Mouse (Mus musculus): ENCODE measurements at regions not wholly inside any gene's neighbourhood (a gene's known extent, or its start where the extent isn't known, plus 50 kb on each side); places are given as distances from the start of the nearest gene placed in this dataset.
"Not testable (repeated sequence)": the region's sequence is repeated elsewhere in the genome, so short reads cannot be mapped to it uniquely, and the experiment has no call there.

DNA sequence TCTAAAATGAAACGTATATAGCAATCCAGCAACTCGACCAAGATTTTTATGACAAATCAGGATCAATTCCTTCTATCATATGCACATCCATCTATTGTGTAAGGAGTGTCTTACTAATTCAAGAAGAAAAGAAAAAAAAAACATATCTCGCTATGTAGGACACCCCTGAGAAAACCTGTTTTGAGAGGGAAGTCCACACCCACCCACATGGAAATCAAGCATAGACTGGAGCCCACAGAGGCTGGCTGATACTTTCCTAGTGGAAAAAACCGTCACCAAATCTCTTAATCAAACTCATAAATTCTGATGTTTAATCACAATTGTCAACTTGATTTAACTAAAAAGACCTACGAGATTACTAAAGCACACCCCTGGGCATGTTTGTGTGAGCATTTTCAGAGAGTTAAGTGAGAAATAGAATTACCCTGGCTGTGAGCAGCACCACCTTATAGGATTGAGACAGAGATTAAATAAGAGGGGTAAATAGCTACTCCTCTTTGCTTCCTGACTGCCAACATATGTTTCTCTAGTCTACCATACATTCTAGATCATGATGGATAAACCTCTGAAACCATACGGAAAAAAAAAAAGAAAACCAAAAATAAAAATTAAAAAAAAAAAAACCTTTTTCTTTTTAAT is 525.9 kb downstream of the Gm10283 start:
- Histone ChIP-seq H3K27me3 (ENCODE audit: insufficient read depth, low read length) (no peaks in the 10 kb centered on the region), H3K9me3 (ENCODE audit: low read length) (no peaks in the 10 kb centered on the region), H3K36me3 (ENCODE audit: insufficient read depth, low read length) (no peaks in the 10 kb centered on the region), H3K4me1 (replicated peaks; ENCODE audit: low read depth, low read length) (no peaks in the 10 kb centered on the region), H3K4me3 (replicated peaks; ENCODE audit: low read length) (no peak overlapping the region)
- no peak for TF ChIP-seq NANOG (IDR thresholded peaks at IDR 0.05; ENCODE audit: borderline replicate concordance, low read length)
- no peak for TF ChIP-seq POU5F1 (IDR thresholded peaks at IDR 0.05; ENCODE audit: borderline replicate concordance, low read length)
- TF ChIP-seq CTCF (conservative IDR thresholded peaks at IDR 0.05; ENCODE audit: low read length), result no peak

DNA sequence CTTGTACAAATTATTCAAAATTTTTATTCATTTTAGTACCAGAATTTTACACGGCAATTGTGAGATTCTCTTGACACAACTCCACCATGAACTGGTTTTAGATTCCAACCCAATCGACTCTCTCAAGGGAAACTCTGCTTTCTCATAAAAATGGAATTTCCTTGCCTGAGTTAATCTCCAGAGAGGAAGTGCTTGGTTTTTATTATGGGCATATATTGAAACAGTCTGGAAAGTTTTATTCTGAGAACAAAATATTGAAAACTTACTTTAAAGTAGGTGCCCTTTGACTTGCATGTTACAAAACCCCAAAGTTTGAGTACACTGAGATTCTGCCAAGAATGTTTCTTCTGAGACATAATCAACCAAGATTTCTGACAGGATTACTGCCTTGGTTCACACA is 537.6 kb downstream of the Gm10283 start:
- H3K4me3 ChIP-seq (replicated peaks; ENCODE audit: low read length), result no peak overlapping the region
- H3K27me3 ChIP-seq (ENCODE audit: insufficient read depth, low read length), result no peaks in the 10 kb centered on the region
- TF ChIP-seq NANOG (IDR thresholded peaks at IDR 0.05; ENCODE audit: borderline replicate concordance, low read length), result no peak
- TF ChIP-seq CTCF (conservative IDR thresholded peaks at IDR 0.05; ENCODE audit: low read length), result no peak
- no peak for TF ChIP-seq POU5F1 (IDR thresholded peaks at IDR 0.05; ENCODE audit: borderline replicate concordance, low read length)
- H3K4me1 ChIP-seq (replicated peaks; ENCODE audit: low read depth, low read length), result no peaks in the 10 kb centered on the region
- H3K9me3 ChIP-seq (ENCODE audit: low read length), result no peaks in the 10 kb centered on the region
- H3K36me3 ChIP-seq (ENCODE audit: insufficient read depth, low read length), result no peaks in the 10 kb centered on the region

DNA sequence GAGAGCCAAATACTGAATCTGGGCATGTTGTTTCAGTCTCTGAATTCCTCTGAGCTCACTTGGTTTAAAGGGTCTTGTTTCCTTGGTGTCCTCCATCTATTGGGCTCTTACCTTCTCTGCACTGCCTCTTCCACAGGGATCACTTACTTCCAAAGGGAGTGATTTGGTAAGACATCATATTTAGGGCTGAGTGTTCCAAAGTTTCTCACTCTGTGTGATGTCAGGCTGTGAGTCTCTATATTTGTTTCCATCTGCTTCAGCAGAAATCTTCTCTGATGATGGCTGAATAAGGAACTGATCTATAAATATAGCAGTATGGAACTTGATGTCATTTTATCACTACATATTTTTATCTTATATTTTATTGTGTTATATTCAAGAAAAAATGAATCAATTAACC is 539.8 kb downstream of the Gm10283 start:
- Histone ChIP-seq H3K36me3 (ENCODE audit: insufficient read depth, low read length) (no peaks in the 10 kb centered on the region), H3K4me3 (replicated peaks; ENCODE audit: low read length) (no peak overlapping the region), H3K27me3 (ENCODE audit: insufficient read depth, low read length) (no peaks in the 10 kb centered on the region), H3K4me1 (replicated peaks; ENCODE audit: low read depth, low read length) (no peaks in the 10 kb centered on the region), H3K9me3 (ENCODE audit: low read length) (peaks cover under 1% of the 10 kb centered on the region; the same call in 1 of the 2 replicates)
- TF ChIP-seq CTCF (conservative IDR thresholded peaks at IDR 0.05; ENCODE audit: low read length), result no peak
- no peak for TF ChIP-seq POU5F1 (IDR thresholded peaks at IDR 0.05; ENCODE audit: borderline replicate concordance, low read length)
- no peak for TF ChIP-seq NANOG (IDR thresholded peaks at IDR 0.05; ENCODE audit: borderline replicate concordance, low read length)

DNA sequence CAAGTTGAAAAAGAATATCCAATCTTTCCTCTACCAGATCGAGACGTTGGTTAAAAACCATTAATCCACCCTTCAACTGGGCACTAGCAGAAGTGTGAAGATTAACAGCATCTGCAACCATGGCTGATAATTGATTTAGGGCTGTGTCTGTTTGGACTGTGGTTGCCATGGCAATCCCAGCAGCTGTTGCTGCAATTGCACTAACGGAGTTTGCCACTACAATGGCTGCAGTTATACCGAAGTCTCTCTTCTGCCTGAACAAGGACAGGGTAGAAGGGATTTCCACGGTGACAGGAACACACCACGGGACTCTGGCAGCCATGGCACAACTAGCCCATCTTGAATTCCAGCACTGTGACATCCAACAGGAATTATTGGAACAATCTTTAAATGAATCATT is 549.3 kb downstream of the Gm10283 start:
- H3K4me3 ChIP-seq (replicated peaks; ENCODE audit: low read length); H3K27me3 ChIP-seq (ENCODE audit: insufficient read depth, low read length); H3K4me1 ChIP-seq (replicated peaks; ENCODE audit: low read depth, low read length); H3K36me3 ChIP-seq (ENCODE audit: insufficient read depth, low read length): not testable (repeated sequence)
- H3K9me3 ChIP-seq (ENCODE audit: low read length), result peaks cover 68% of the 10 kb centered on the region

DNA sequence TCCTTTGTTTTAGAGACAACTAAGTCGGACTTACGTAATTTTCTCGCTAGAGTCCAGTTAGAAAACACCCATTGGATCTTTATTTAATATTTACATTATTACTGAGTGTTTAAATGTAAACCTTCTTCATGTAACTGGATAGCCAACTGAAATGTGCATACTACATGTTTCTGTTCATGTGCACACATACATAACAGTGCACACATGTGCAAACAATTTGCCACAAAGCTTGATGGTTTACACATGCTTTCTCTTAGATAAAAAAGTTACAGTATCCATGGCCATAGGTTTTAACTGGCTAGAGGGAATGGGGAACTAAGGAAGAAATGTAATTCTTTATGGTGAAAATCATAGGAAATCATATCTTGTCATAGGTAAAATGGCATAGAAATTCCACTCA is 596.2 kb downstream of the Gm10283 start:
- Histone ChIP-seq H3K27me3 (ENCODE audit: insufficient read depth, low read length) (no peaks in the 10 kb centered on the region), H3K4me1 (replicated peaks; ENCODE audit: low read depth, low read length) (no peaks in the 10 kb centered on the region), H3K9me3 (ENCODE audit: low read length) (no peaks in the 10 kb centered on the region), H3K36me3 (ENCODE audit: insufficient read depth, low read length) (no peaks in the 10 kb centered on the region), H3K4me3 (replicated peaks; ENCODE audit: low read length) (no peak overlapping the region)
- no peak for TF ChIP-seq CTCF (conservative IDR thresholded peaks at IDR 0.05; ENCODE audit: low read length)
- TF ChIP-seq NANOG (IDR thresholded peaks at IDR 0.05; ENCODE audit: borderline replicate concordance, low read length), result no peak
- no peak for TF ChIP-seq POU5F1 (IDR thresholded peaks at IDR 0.05; ENCODE audit: borderline replicate concordance, low read length)
